Mouse (Mus musculus): ENCODE data around the gene Mrc2. TPM values are rescaled to one million over a fixed set of nuclear protein-coding genes. Genes with fewer than 3 reads are reported as not detected.

Mrc2 gene
- total and polyA plus RNA-seq, 2 experiments from 2014 or later = 3.0 to 22.6 TPM

- Histone ChIP-seq H3K9ac (replicated peaks; ENCODE audit: low read depth, low read length) (no peak overlapping the region), H3K27me3 (ENCODE audit: control insufficient read depth, insufficient read depth, low read length) (no peaks in the 10 kb centered on the region), H3K4me1 (ENCODE audit: control insufficient read depth, insufficient read depth) (peaks cover 17% of the 10 kb centered on the region), H3K36me3 (replicated peaks; ENCODE audit: control insufficient read depth, insufficient read depth, low read length) (peaks cover 60% of the 10 kb centered on the region), H3K4me2 (ENCODE audit: low read depth, low read length) (no peak overlapping the region), H3K27ac (ENCODE audit: low read depth) (no peak overlapping the region), H3K4me3 (ENCODE audit: low read depth, low read length) (no peak overlapping the region), H3K9me3 (replicated peaks; ENCODE audit: control insufficient read depth, low read length) (no peaks in the 10 kb centered on the region)
- no peak for DNase-seq (ENCODE audit: low spot score)
- no peak for ATAC-seq (ENCODE audit: insufficient read depth, low read depth)
- WGBS = 77% methylated on average over 7 of the region's 7 CpGs
- TF ChIP-seq EP300 (IDR thresholded peaks at IDR 0.05; ENCODE audit: low read depth) (no peak), CTCF (IDR thresholded peaks at IDR 0.05; ENCODE audit: low read depth) (no peak)
Measured at GRCm38 (mm10) chr11:105281291-105281690, 11.2 kb upstream of the Mrc2 start.

DNA sequence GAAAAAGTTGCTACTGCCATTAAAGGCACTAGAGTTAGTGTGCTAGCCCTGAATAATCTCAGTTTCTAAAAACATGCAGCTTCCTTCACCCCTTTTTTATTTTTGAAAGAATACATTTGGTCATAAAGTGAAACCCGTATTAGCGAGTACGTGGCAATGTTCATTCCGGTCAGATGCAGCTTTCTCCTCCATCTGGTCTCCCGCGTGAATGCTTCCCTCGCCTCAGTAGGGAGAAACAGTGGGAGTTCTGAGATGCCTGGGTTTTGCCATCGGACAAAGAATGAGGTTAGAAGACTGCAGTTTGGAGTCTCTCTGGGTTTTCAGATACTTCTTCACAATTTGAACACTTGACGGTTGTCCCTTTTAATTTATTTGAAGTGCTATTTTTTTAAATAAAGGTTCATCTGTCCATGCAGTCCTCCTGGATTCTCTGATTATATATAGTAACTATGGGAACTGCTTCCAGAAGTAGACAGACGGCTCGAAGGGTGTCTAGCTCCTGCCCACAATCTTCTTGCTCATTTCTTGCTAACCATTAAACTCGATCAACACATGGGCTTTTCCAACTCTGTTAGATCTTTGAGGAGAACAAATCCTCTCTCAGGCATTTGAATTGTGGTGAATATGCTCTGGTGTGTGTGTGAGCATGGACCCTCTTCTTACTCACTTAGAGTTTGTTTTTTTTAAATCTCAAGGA lies 10.5 kb upstream of the Mrc2 start:
- Histone ChIP-seq H3K9me3 (replicated peaks; ENCODE audit: control insufficient read depth, low read length) (no peaks in the 10 kb centered on the region), H3K27ac (ENCODE audit: low read depth) (peak overlapping the region; percentile 53), H3K4me1 (ENCODE audit: control insufficient read depth, insufficient read depth) (peaks cover 17% of the 10 kb centered on the region), H3K4me3 (ENCODE audit: low read depth, low read length) (no peak overlapping the region), H3K4me2 (ENCODE audit: low read depth, low read length) (no peak overlapping the region), H3K9ac (replicated peaks; ENCODE audit: low read depth, low read length) (no peak overlapping the region), H3K36me3 (replicated peaks; ENCODE audit: control insufficient read depth, insufficient read depth, low read length) (peaks cover 54% of the 10 kb centered on the region), H3K27me3 (ENCODE audit: control insufficient read depth, insufficient read depth, low read length) (no peaks in the 10 kb centered on the region)
- ATAC-seq (ENCODE audit: insufficient read depth, low read depth) = no peak
- TF ChIP-seq CTCF (IDR thresholded peaks at IDR 0.05; ENCODE audit: low read depth) (no peak), EP300 (IDR thresholded peaks at IDR 0.05; ENCODE audit: low read depth) (no peak)
- no peak for DNase-seq (ENCODE audit: low spot score)
- 71% methylated on average over 12 of the region's 12 CpGs for WGBS

- no peak overlapping the region for H3K4me3 ChIP-seq (ENCODE audit: low read depth, low read length)
- H3K36me3 ChIP-seq (replicated peaks; ENCODE audit: control insufficient read depth, insufficient read depth, low read length) = peaks cover 54% of the 10 kb centered on the region
- WGBS = 13% methylated on average over 2 of the region's 2 CpGs
- no peak overlapping the region for H3K27ac ChIP-seq (ENCODE audit: low read depth)
- H3K9ac ChIP-seq (replicated peaks; ENCODE audit: low read depth, low read length) = no peak overlapping the region
- peaks cover 17% of the 10 kb centered on the region for H3K4me1 ChIP-seq (ENCODE audit: control insufficient read depth, insufficient read depth)
- peak; percentile 87 for ATAC-seq (ENCODE audit: insufficient read depth, low read depth)
- DNase-seq (ENCODE audit: low spot score) = peak; percentile 85
- no peak overlapping the region for H3K4me2 ChIP-seq (ENCODE audit: low read depth, low read length)
- H3K9me3 ChIP-seq (replicated peaks; ENCODE audit: control insufficient read depth, low read length) = no peaks in the 10 kb centered on the region
- TF ChIP-seq EP300 (IDR thresholded peaks at IDR 0.05; ENCODE audit: low read depth) = no peak
- no peak for TF ChIP-seq CTCF (IDR thresholded peaks at IDR 0.05; ENCODE audit: low read depth)
- H3K27me3 ChIP-seq (ENCODE audit: control insufficient read depth, insufficient read depth, low read length) = no peaks in the 10 kb centered on the region
Measured at GRCm38 (mm10) chr11:105282460-105282859, 10.0 kb upstream of the Mrc2 start.

GRCm38 (mm10) chr11:105283016-105283415 lies 9.4 kb upstream of the Mrc2 start:
- Histone ChIP-seq H3K4me2 (ENCODE audit: low read depth, low read length) (no peak overlapping the region), H3K4me3 (ENCODE audit: low read depth, low read length) (no peak overlapping the region), H3K27me3 (ENCODE audit: control insufficient read depth, insufficient read depth, low read length) (no peaks in the 10 kb centered on the region), H3K27ac (ENCODE audit: low read depth) (no peak overlapping the region), H3K9ac (replicated peaks; ENCODE audit: low read depth, low read length) (no peak overlapping the region), H3K9me3 (replicated peaks; ENCODE audit: control insufficient read depth, low read length) (no peaks in the 10 kb centered on the region), H3K36me3 (replicated peaks; ENCODE audit: control insufficient read depth, insufficient read depth, low read length) (peaks cover 50% of the 10 kb centered on the region), H3K4me1 (ENCODE audit: control insufficient read depth, insufficient read depth) (peaks cover 17% of the 10 kb centered on the region)
- WGBS = 85% methylated on average over 9 of the region's 9 CpGs
- ATAC-seq (ENCODE audit: insufficient read depth, low read depth) = no peak
- TF ChIP-seq CTCF (IDR thresholded peaks at IDR 0.05; ENCODE audit: low read depth) (no peak), EP300 (IDR thresholded peaks at IDR 0.05; ENCODE audit: low read depth) (no peak)
- DNase-seq (ENCODE audit: low spot score) = no peak

DNA sequence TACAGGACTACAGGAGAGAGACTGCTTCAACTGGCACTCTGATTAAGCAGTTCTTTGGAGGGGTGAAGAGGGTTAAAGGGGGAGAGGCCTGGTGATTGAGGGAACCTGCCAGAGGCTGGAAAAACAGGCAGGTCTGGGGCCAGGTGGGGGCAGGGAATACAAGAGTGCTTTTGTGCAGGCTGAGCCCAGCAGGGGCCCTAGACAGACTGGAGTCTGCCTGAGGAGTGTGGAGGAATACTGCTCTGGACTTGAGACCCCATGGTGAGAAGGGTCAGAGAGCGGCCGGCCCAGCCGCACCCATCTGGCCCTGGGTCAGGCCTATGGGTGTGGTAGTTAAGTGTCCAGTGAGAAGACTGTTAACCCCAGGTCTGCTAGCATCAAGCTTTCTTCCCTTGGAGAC lies 6.7 kb upstream of the Mrc2 start:
- Histone ChIP-seq H3K4me3 (ENCODE audit: low read depth, low read length) (no peak overlapping the region), H3K27me3 (ENCODE audit: control insufficient read depth, insufficient read depth, low read length) (no peaks in the 10 kb centered on the region), H3K9ac (replicated peaks; ENCODE audit: low read depth, low read length) (no peak overlapping the region), H3K4me2 (ENCODE audit: low read depth, low read length) (no peak overlapping the region), H3K27ac (ENCODE audit: low read depth) (no peak overlapping the region; the same call in 1 of the 2 replicates), H3K9me3 (replicated peaks; ENCODE audit: control insufficient read depth, low read length) (no peaks in the 10 kb centered on the region), H3K36me3 (replicated peaks; ENCODE audit: control insufficient read depth, insufficient read depth, low read length) (peaks cover 34% of the 10 kb centered on the region), H3K4me1 (ENCODE audit: control insufficient read depth, insufficient read depth) (peaks cover 17% of the 10 kb centered on the region)
- no peak for DNase-seq (ENCODE audit: low spot score)
- ATAC-seq (ENCODE audit: insufficient read depth, low read depth) = 0 out of 2 replicates have a peak, but pooled peaks have one; percentile 5
- TF ChIP-seq EP300 (IDR thresholded peaks at IDR 0.05; ENCODE audit: low read depth) = no peak
- no peak for TF ChIP-seq CTCF (IDR thresholded peaks at IDR 0.05; ENCODE audit: low read depth)
- WGBS = 48% methylated on average over 3 of the region's 3 CpGs

DNA sequence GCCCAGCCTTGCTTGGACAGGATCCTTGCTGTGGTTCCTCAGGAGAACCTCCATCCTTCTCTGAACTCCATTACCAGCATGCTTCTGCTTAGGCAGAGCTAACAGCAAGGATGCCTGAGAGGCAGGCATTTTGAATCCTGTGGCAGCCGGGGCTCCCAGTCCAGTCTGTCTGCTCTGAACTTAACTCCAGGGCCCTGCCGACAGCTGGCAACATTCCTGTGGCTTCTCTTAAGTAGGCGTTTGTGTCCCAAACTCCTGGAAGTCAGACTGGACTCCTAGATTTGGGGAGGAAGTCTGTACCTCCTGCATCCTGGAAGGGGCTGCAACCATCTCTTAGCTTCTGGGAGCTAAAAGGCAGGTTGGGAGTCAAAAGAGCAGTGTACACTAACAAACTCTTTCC lies 3.0 kb upstream of the Mrc2 start:
- DNase-seq (ENCODE audit: low spot score) = no peak

More for the DNA sequence above, 3.0 kb upstream of the Mrc2 start:
- no peak overlapping the region for H3K27ac ChIP-seq (ENCODE audit: low read depth)
- 28% methylated on average over 3 of the region's 3 CpGs for WGBS
- TF ChIP-seq EP300 (IDR thresholded peaks at IDR 0.05; ENCODE audit: low read depth) = no peak
- no peak for TF ChIP-seq CTCF (IDR thresholded peaks at IDR 0.05; ENCODE audit: low read depth)
- no peak overlapping the region for H3K9ac ChIP-seq (replicated peaks; ENCODE audit: low read depth, low read length)
- H3K4me2 ChIP-seq (ENCODE audit: low read depth, low read length) = no peak overlapping the region
- peaks cover 17% of the 10 kb centered on the region for H3K36me3 ChIP-seq (replicated peaks; ENCODE audit: control insufficient read depth, insufficient read depth, low read length)
- no peak overlapping the region for H3K4me3 ChIP-seq (ENCODE audit: low read depth, low read length)
- no peak for ATAC-seq (ENCODE audit: insufficient read depth, low read depth)
- peaks cover 14% of the 10 kb centered on the region for H3K27me3 ChIP-seq (ENCODE audit: control insufficient read depth, insufficient read depth, low read length)
- H3K9me3 ChIP-seq (replicated peaks; ENCODE audit: control insufficient read depth, low read length) = no peaks in the 10 kb centered on the region
- H3K4me1 ChIP-seq (ENCODE audit: control insufficient read depth, insufficient read depth) = peaks cover 22% of the 10 kb centered on the region
